Mouse (Mus musculus): ENCODE data around the gene B3gnt9. TPM values are rescaled to one million over a fixed set of nuclear protein-coding genes. Genes with fewer than 3 reads are reported as not detected.

B3gnt9 gene
- total and polyA plus RNA-seq, 3 experiments = 0.57 to 4.1 (median 0.66) TPM

- no peak overlapping the region for H3K27ac ChIP-seq (ENCODE audit: insufficient read depth, low read depth)
- H3K9me3 ChIP-seq (replicated peaks; ENCODE audit: low read length) = peaks cover 19% of the 10 kb centered on the region
- no peak overlapping the region for H3K4me3 ChIP-seq (replicated peaks in 1 of 3; ENCODE audit: low read depth in 2 of 3, low read length in 2 of 3, poor library complexity in 1 of 3)
- dilution Hi-C loops (cut with MboI; ENCODE audit: extremely low pct_ligation_motif_present, extremely low pct_unique_long_range_greater_than_20kb, low sequenced_read_pairs) (no loop called here), in situ Hi-C loops (cut with MboI; ENCODE audit: low pct_ligation_motif_present, low pct_unique_long_range_greater_than_20kb, low sequenced_read_pairs) (no loop called here)
- no peaks in the 10 kb centered on the region for H3K79me2 ChIP-seq (replicated peaks; ENCODE audit: control insufficient read depth, extremely low read depth, insufficient read depth, poor library complexity, severe bottlenecking)
- H3K27me3 ChIP-seq (replicated peaks) = no peaks in the 10 kb centered on the region
- no peak for DNase-seq (ENCODE audit: extremely low read depth)
- no peak overlapping the region for H3K9ac ChIP-seq (ENCODE audit: insufficient read depth, low read depth)
- peaks cover 22 to 37% of the 10 kb centered on the region in 2 experiments for H3K36me3 ChIP-seq (replicated peaks in 1 of 2; ENCODE audit: control insufficient read depth in 1 of 2, insufficient read depth in 1 of 2, low read length in 1 of 2)
- TF ChIP-seq BHLHE40 (IDR thresholded peaks at IDR 0.05; ENCODE audit: low read depth, low read length) (no peak), ELF1 (IDR thresholded peaks at IDR 0.05; ENCODE audit: low read depth, low read length) (no peak), JUND (conservative IDR thresholded peaks at IDR 0.05; ENCODE audit: low read depth, low read length) (no peak), POLR2A (IDR thresholded peaks at IDR 0.05; ENCODE audit: low read depth, low read length) (no peak), TCF12 (IDR thresholded peaks at IDR 0.05; ENCODE audit: low read depth, low read length) (no peak), IRF4 (IDR thresholded peaks at IDR 0.05; ENCODE audit: low read depth, low read length) (no peak), ZC3H11A (IDR thresholded peaks at IDR 0.05; ENCODE audit: low read depth, low read length) (no peak), MAFK (IDR thresholded peaks at IDR 0.05; ENCODE audit: insufficient replicate concordance, low read length) (no peak), PAX5 (IDR thresholded peaks at IDR 0.05; ENCODE audit: low read length) (no peak), CHD2 (IDR thresholded peaks at IDR 0.05; ENCODE audit: low read length) (no peak), MXI1 (IDR thresholded peaks at IDR 0.05; ENCODE audit: low read depth, low read length) (no peak), USF2 (conservative IDR thresholded peaks at IDR 0.05; ENCODE audit: low read depth, low read length) (no peak), KAT2A (IDR thresholded peaks at IDR 0.05; ENCODE audit: insufficient replicate concordance, low read length) (no peak)
- H3K4me2 ChIP-seq (ENCODE audit: insufficient read depth, low read depth, poor library complexity, severe bottlenecking) = no peak overlapping the region
- peaks cover 0 to 16% of the 10 kb centered on the region in 2 experiments; a peak in 2 of 4 replicates for H3K4me1 ChIP-seq (ENCODE audit: control insufficient read depth in 1 of 2, insufficient read depth in 2 of 2)
Observed at GRCm38 (mm10) chr8:105269075-105269458, 14.1 kb upstream of the B3gnt9 start.

GRCm38 (mm10) chr8:105268342-105269074, 13.6 kb upstream of the B3gnt9 start:
- no peak overlapping the region for H3K4me2 ChIP-seq (ENCODE audit: insufficient read depth, low read depth, poor library complexity, severe bottlenecking)
- no peak overlapping the region for H3K9ac ChIP-seq (ENCODE audit: insufficient read depth, low read depth)
- no peak overlapping the region for H3K27ac ChIP-seq (ENCODE audit: insufficient read depth, low read depth)
- dilution Hi-C loops (cut with MboI; ENCODE audit: extremely low pct_ligation_motif_present, extremely low pct_unique_long_range_greater_than_20kb, low sequenced_read_pairs) (no loop called here), in situ Hi-C loops (cut with MboI; ENCODE audit: low pct_ligation_motif_present, low pct_unique_long_range_greater_than_20kb, low sequenced_read_pairs) (no loop called here)
- H3K4me1 ChIP-seq (ENCODE audit: control insufficient read depth in 1 of 2, insufficient read depth in 2 of 2) = peaks cover 0 to 16% of the 10 kb centered on the region in 2 experiments; a peak in 2 of 4 replicates
- H3K9me3 ChIP-seq (replicated peaks; ENCODE audit: low read length) = peaks cover 19% of the 10 kb centered on the region
- no peaks in the 10 kb centered on the region for H3K27me3 ChIP-seq (replicated peaks)
- peaks cover 22 to 37% of the 10 kb centered on the region in 2 experiments for H3K36me3 ChIP-seq (replicated peaks in 1 of 2; ENCODE audit: control insufficient read depth in 1 of 2, insufficient read depth in 1 of 2, low read length in 1 of 2)
- no peak for DNase-seq (ENCODE audit: extremely low read depth)
- H3K79me2 ChIP-seq (replicated peaks; ENCODE audit: control insufficient read depth, extremely low read depth, insufficient read depth, poor library complexity, severe bottlenecking) = no peaks in the 10 kb centered on the region
- TF ChIP-seq ETS1 (conservative IDR thresholded peaks at IDR 0.05; ENCODE audit: low read depth, low read length) (no peak), KAT2A (IDR thresholded peaks at IDR 0.05; ENCODE audit: insufficient replicate concordance, low read length) (no peak)
- no peak overlapping the region for H3K4me3 ChIP-seq (replicated peaks in 1 of 3; ENCODE audit: low read depth in 2 of 3, low read length in 2 of 3, poor library complexity in 1 of 3)
